31 mouse cellular contexts compared by ENCODE assay signal in the genomic region with DNA sequence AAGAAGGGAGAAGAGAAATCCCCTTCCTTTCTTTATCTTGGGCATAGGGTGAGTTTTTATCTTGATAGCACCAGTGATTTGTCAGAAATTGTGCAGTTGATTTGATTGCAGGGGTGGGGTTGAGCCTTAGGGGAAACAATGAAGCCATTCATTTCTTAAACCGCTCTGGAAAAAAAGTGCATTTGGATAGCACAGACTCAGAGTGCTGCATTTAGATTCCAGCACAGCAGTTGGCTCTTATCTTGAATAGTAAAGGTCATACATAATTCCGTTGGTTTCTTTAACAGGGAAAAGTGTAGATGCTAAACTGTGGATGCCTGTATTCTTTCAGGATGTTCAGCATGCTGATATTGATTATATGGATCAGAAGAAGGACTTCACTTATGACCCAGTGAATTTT. TPM values are rescaled to one million over a fixed set of nuclear protein-coding genes. Genes with fewer than 3 reads are reported as not detected.
DNase-seq lines count a peak whose midpoint lies in the region; ATAC-seq and TF ChIP-seq lines count a peak whose summit lies in the region.
"Had no signal": no experiment of that assay in that cellular context is flagged by ENCODE, and none has a peak within 500 bp of the region (broad histone marks: within the 10 kb centered on the region; RNA-seq: fewer than 3 reads in every experiment).

No protein-coding gene starts in this region.

- no peaks in the 10 kb centered on the region for H3K4me1 ChIP-seq in embryonic facial prominence, embryonic 14.5 days (ENCODE audit: control insufficient read depth, insufficient read depth, low read length)
- no peaks in the 10 kb centered on the region for H3K4me1 ChIP-seq in embryonic facial prominence, embryonic 10.5 days
- H3K4me1 ChIP-seq in intestine, embryonic 15.5 days (replicated peaks) = no peaks in the 10 kb centered on the region
- no peaks in the 10 kb centered on the region for H3K4me1 ChIP-seq in intestine, postnatal 0 days (replicated peaks; ENCODE audit: control insufficient read depth, insufficient read depth, low read length)
- H3K4me1 ChIP-seq in kidney, adult 2 months (ENCODE audit: control insufficient read depth, insufficient read depth, low read length) = no peaks in the 10 kb centered on the region
- H3K4me1 ChIP-seq: embryonic facial prominence, embryonic 12.5 days; hindbrain, embryonic 12.5 days; hindbrain, embryonic 15.5 days had no signal

- no peak overlapping the region for H3K9ac ChIP-seq in embryonic facial prominence, embryonic 14.5 days (ENCODE audit: low read depth, low read length)
- no peak overlapping the region for H3K9ac ChIP-seq in intestine, embryonic 15.5 days
- H3K9ac ChIP-seq in intestine, postnatal 0 days (ENCODE audit: low read depth, low read length) = no peak overlapping the region
- H3K9ac ChIP-seq: embryonic facial prominence, embryonic 12.5 days; forebrain, embryonic 13.5 days; forebrain, postnatal 0 days; hindbrain, embryonic 12.5 days; hindbrain, embryonic 15.5 days had no signal

- WGBS in embryonic facial prominence, embryonic 14.5 days = 23% methylated on average over 2 of the region's 2 CpGs
- WGBS in embryonic facial prominence, embryonic 10.5 days = 29% methylated on average over 2 of the region's 2 CpGs
- WGBS in intestine, embryonic 15.5 days = 35% methylated on average over 2 of the region's 2 CpGs
- 30% methylated on average over 2 of the region's 2 CpGs for WGBS in intestine, postnatal 0 days
- 23% methylated on average over 2 of the region's 2 CpGs for WGBS in large intestine, adult 2 months
- 66% methylated on average over 2 of the region's 2 CpGs for WGBS in kidney, adult 2 months

- H3K27ac ChIP-seq in embryonic facial prominence, embryonic 14.5 days (replicated peaks; ENCODE audit: low read depth, low read length) = no peak overlapping the region
- no peak overlapping the region for H3K27ac ChIP-seq in embryonic facial prominence, embryonic 10.5 days (replicated peaks)
- no peak overlapping the region for H3K27ac ChIP-seq in intestine, embryonic 15.5 days
- H3K27ac ChIP-seq in intestine, postnatal 0 days (ENCODE audit: low read depth, low read length) = no peak overlapping the region
- no peak overlapping the region for H3K27ac ChIP-seq in kidney, adult 2 months (ENCODE audit: insufficient read depth, low read depth, low read length)
- H3K27ac ChIP-seq: embryonic facial prominence, embryonic 12.5 days; forebrain, embryonic 13.5 days; gastrocnemius, adult 2 months; hindbrain, embryonic 12.5 days; hindbrain, embryonic 15.5 days had no signal

- no peaks in the 10 kb centered on the region for H3K9me3 ChIP-seq in embryonic facial prominence, embryonic 14.5 days (ENCODE audit: control insufficient read depth, low read length)
- H3K9me3 ChIP-seq in embryonic facial prominence, embryonic 10.5 days = no peaks in the 10 kb centered on the region
- H3K9me3 ChIP-seq in intestine, embryonic 15.5 days = no peaks in the 10 kb centered on the region
- no peaks in the 10 kb centered on the region for H3K9me3 ChIP-seq in intestine, postnatal 0 days (ENCODE audit: control insufficient read depth)
- H3K9me3 ChIP-seq: embryonic facial prominence, embryonic 12.5 days; forebrain, embryonic 13.5 days; G1E; hindbrain, embryonic 12.5 days; hindbrain, embryonic 15.5 days had no signal

- H3K4me3 ChIP-seq in embryonic facial prominence, embryonic 14.5 days (ENCODE audit: low read depth, low read length) = no peak overlapping the region
- no peak overlapping the region for H3K4me3 ChIP-seq in embryonic facial prominence, embryonic 10.5 days
- H3K4me3 ChIP-seq in intestine, embryonic 15.5 days (replicated peaks) = no peak overlapping the region
- H3K4me3 ChIP-seq in intestine, postnatal 0 days (ENCODE audit: low read depth, low read length) = no peak overlapping the region
- H3K4me3 ChIP-seq in kidney, adult 2 months (ENCODE audit: insufficient read depth, low read depth, low read length) = no peak overlapping the region
- H3K4me3 ChIP-seq: embryonic facial prominence, embryonic 12.5 days; erythroblast, embryonic 14.5 days; forebrain, embryonic 13.5 days; gastrocnemius, adult 2 months; hindbrain, embryonic 12.5 days; hindbrain, embryonic 15.5 days had no signal

- H3K27me3 ChIP-seq in embryonic facial prominence, embryonic 14.5 days (replicated peaks; ENCODE audit: control insufficient read depth, insufficient read depth, low read length) = no peaks in the 10 kb centered on the region
- H3K27me3 ChIP-seq in embryonic facial prominence, embryonic 10.5 days (replicated peaks; ENCODE audit: low read depth, poor library complexity, severe bottlenecking) = no peaks in the 10 kb centered on the region
- no peaks in the 10 kb centered on the region for H3K27me3 ChIP-seq in intestine, embryonic 15.5 days (replicated peaks)
- H3K27me3 ChIP-seq in intestine, postnatal 0 days (replicated peaks; ENCODE audit: control insufficient read depth, insufficient read depth, low read length) = no peaks in the 10 kb centered on the region
- no peaks in the 10 kb centered on the region for H3K27me3 ChIP-seq in kidney, adult 2 months (replicated peaks; ENCODE audit: control insufficient read depth, insufficient read depth, low read length)
- H3K27me3 ChIP-seq: CH12.LX; embryonic facial prominence, embryonic 12.5 days; forebrain, embryonic 13.5 days; hindbrain, embryonic 12.5 days; hindbrain, embryonic 15.5 days had no signal

- TF ChIP-seq CTCF in intestine, postnatal 0 days (IDR thresholded peaks at IDR 0.05; ENCODE audit: low read depth) = no peak
- no peak for TF ChIP-seq CTCF in kidney, adult 2 months (conservative IDR thresholded peaks at IDR 0.05; ENCODE audit: insufficient read depth, insufficient read length, low read depth, low read length)

- no peak for ATAC-seq in embryonic facial prominence, embryonic 14.5 days (ENCODE audit: low read depth)
- peak; percentile 66 for ATAC-seq in intestine, embryonic 15.5 days
- ATAC-seq in intestine, postnatal 0 days = no peak
- ATAC-seq: activated CD4-positive, CD25-positive, alpha-beta regulatory T cell, adult 4 months; forebrain, embryonic 13.5 days; forebrain, postnatal 0 days had no signal

- no peak for TF ChIP-seq POLR2A in kidney, adult 2 months (IDR thresholded peaks at IDR 0.05; ENCODE audit: low read depth, low read length)

- peak; percentile 3 for DNase-seq in embryonic facial prominence, embryonic 14.5 days (ENCODE audit: low spot score)
- DNase-seq in embryonic facial prominence, embryonic 10.5 days (ENCODE audit: low spot score) = no peak
- DNase-seq in brain, adult 2 months (ENCODE audit: low read depth, low spot score) = peak; percentile 3
- peak; percentile 29 for DNase-seq in large intestine, adult 2 months (ENCODE audit: low read depth, low spot score)
- no peak for DNase-seq in left cerebral cortex, adult 11 months (ENCODE audit: low spot score)
- no peak for DNase-seq in kidney, adult 2 months
- DNase-seq: adrenal gland, postnatal 10 days; adrenal gland, postnatal 36 days; cerebellum, adult 18-20 months; cerebellum, adult 9-10 months; cerebellum, postnatal 14 days; forebrain, postnatal 0 days; gastrocnemius, adult 2 months; gastrocnemius, postnatal 14 days; kidney, adult 8-10 months had no signal

- no peaks in the 10 kb centered on the region for H3K36me3 ChIP-seq in embryonic facial prominence, embryonic 14.5 days (ENCODE audit: control insufficient read depth, insufficient read depth, low read length)
- no peaks in the 10 kb centered on the region for H3K36me3 ChIP-seq in embryonic facial prominence, embryonic 10.5 days (replicated peaks)
- peaks cover 4% of the 10 kb centered on the region; the same call in 1 of the 2 replicates for H3K36me3 ChIP-seq in intestine, embryonic 15.5 days
- peaks cover 33% of the 10 kb centered on the region for H3K36me3 ChIP-seq in intestine, postnatal 0 days (ENCODE audit: control insufficient read depth, insufficient read depth)
- no peaks in the 10 kb centered on the region for H3K36me3 ChIP-seq in kidney, adult 2 months (ENCODE audit: control insufficient read depth, insufficient read depth, low read length)
- H3K36me3 ChIP-seq: embryonic facial prominence, embryonic 12.5 days; G1E; hindbrain, embryonic 12.5 days; hindbrain, embryonic 15.5 days had no signal

- H3K4me2 ChIP-seq in embryonic facial prominence, embryonic 14.5 days (ENCODE audit: low read depth, low read length) = no peak overlapping the region
- H3K4me2 ChIP-seq in intestine, embryonic 15.5 days (replicated peaks) = no peak overlapping the region
- H3K4me2 ChIP-seq in intestine, postnatal 0 days (replicated peaks; ENCODE audit: low read depth) = no peak overlapping the region
- H3K4me2 ChIP-seq: embryonic facial prominence, embryonic 12.5 days; forebrain, embryonic 13.5 days; heart, embryonic 11.5 days; hindbrain, embryonic 12.5 days; hindbrain, embryonic 15.5 days had no signal

RNA-seq across cellular contexts. Expression of a gene that starts 32.3 kb away (rescaled TPM):
- polyA plus RNA-seq in embryonic facial prominence, embryonic 14.5 days (2014; fragmentation: Nextera tagmentation; extraction: Ambion mirVana) = 0.07 and 0.14 TPM in 2 replicates
- polyA plus RNA-seq in embryonic facial prominence, embryonic 10.5 days (2016; fragmentation: Nextera tagmentation; extraction: Ambion mirVana) = 0.04 TPM in 1 of 2 replicates, not detected in the other
- polyA plus RNA-seq in intestine, embryonic 15.5 days (2015; fragmentation: Nextera tagmentation; extraction: Ambion mirVana) = 33.7 and 37.0 TPM in 2 replicates
- 38.9 and 52.2 TPM in 2 replicates for polyA plus RNA-seq in intestine, postnatal 0 days (2015; fragmentation: Nextera tagmentation; extraction: Ambion mirVana)
- 237 and 588 TPM in 2 replicates for polyA plus RNA-seq in large intestine, adult 2 months (2012; rRNA removed)
- 34.1 and 34.7 TPM in 2 replicates for polyA plus RNA-seq in kidney, adult 2 months (2012; rRNA removed)
- polyA plus RNA-seq: activated CD4-positive, CD25-positive, alpha-beta regulatory T cell, adult 4 months; G1E; hindbrain, embryonic 12.5 days had no signal

RNA-seq across cellular contexts. Expression of a gene that starts 47.8 kb away (rescaled TPM):
- not detected in 2 replicates for polyA plus RNA-seq in embryonic facial prominence, embryonic 14.5 days (2014; fragmentation: Nextera tagmentation; extraction: Ambion mirVana)
- polyA plus RNA-seq in embryonic facial prominence, embryonic 10.5 days (2016; fragmentation: Nextera tagmentation; extraction: Ambion mirVana) = not detected in 2 replicates
- 0.16 TPM in 1 of 2 replicates, not detected in the other for polyA plus RNA-seq in intestine, embryonic 15.5 days (2015; fragmentation: Nextera tagmentation; extraction: Ambion mirVana)
- polyA plus RNA-seq in intestine, postnatal 0 days (2015; fragmentation: Nextera tagmentation; extraction: Ambion mirVana) = not detected in 2 replicates
- polyA plus RNA-seq in large intestine, adult 2 months (2012; rRNA removed) = not detected in 2 replicates
- polyA plus RNA-seq in kidney, adult 2 months (2012; rRNA removed) = 0.08 and 0.15 TPM in 2 replicates
- polyA plus RNA-seq: activated CD4-positive, CD25-positive, alpha-beta regulatory T cell, adult 4 months; embryonic facial prominence, embryonic 12.5 days; erythroblast, embryonic 14.5 days; forebrain, embryonic 13.5 days; forebrain, postnatal 0 days; frontal cortex, adult 2 months; G1E; gonadal fat pad, adult 2 months; heart, embryonic 11.5 days; heart, embryonic 14.5 days; heart, postnatal 0 days; hindbrain, embryonic 12.5 days; hindbrain, embryonic 15.5 days; intestine, embryonic 14.5 days had no signal

Comparison
In these comparisons a context has a peak if more than half of its experiments do, and no peak if none do; other contexts are left out.
1. DNase-seq: peak in embryonic facial prominence, embryonic 14.5 days (single experiment), brain, adult 2 months (single experiment) and large intestine, adult 2 months (single experiment); none in embryonic facial prominence, embryonic 10.5 days (single experiment), left cerebral cortex, adult 11 months (single experiment) and kidney, adult 2 months (single experiment).
2. RNA of a gene that starts 32.3 kb away (polyA plus RNA-seq): 237 to 588 TPM in large intestine, adult 2 months, 38.9 to 52.2 TPM in intestine, postnatal 0 days, 34.1 to 34.7 TPM in kidney, adult 2 months and 33.7 to 37.0 TPM in intestine, embryonic 15.5 days; 0.07 to 0.14 TPM in embryonic facial prominence, embryonic 14.5 days and 0.04 TPM in embryonic facial prominence, embryonic 10.5 days; every median in the first group is over 10 times any median in the second.